Mouse (Mus musculus): Measurements from ENCODE around the gene Zmiz2.
A peak's percentile ranks its signal among the peaks of the same experiment; 100 is the strongest.
"Not testable (repeated sequence)": the region's sequence is repeated elsewhere in the genome, so short reads cannot be mapped to it uniquely, and the experiment has no call there.

Gene Zmiz2

DNA sequence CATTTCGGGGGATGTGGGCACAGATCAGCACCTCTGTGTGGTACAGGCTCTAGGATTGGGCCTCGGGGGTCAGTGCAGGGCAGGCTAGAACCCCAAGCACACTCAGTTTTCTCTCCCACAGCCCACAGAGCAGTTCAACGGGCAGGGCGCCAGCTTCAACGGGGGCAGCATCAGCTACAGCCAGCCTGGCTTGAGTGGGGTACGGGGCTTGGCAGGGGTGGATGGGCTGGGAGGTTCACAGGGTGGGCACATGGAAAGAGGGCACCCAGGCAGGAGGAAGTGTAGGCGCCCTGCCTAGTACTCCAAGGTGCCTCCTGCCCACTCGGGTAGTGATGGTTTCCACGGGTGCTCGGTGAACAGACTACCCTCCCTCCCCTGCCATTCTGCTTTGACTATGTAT, 9.3 kb downstream of the Zmiz2 start:
- no peak for DNase-seq (ENCODE audit: low spot score)

DNA sequence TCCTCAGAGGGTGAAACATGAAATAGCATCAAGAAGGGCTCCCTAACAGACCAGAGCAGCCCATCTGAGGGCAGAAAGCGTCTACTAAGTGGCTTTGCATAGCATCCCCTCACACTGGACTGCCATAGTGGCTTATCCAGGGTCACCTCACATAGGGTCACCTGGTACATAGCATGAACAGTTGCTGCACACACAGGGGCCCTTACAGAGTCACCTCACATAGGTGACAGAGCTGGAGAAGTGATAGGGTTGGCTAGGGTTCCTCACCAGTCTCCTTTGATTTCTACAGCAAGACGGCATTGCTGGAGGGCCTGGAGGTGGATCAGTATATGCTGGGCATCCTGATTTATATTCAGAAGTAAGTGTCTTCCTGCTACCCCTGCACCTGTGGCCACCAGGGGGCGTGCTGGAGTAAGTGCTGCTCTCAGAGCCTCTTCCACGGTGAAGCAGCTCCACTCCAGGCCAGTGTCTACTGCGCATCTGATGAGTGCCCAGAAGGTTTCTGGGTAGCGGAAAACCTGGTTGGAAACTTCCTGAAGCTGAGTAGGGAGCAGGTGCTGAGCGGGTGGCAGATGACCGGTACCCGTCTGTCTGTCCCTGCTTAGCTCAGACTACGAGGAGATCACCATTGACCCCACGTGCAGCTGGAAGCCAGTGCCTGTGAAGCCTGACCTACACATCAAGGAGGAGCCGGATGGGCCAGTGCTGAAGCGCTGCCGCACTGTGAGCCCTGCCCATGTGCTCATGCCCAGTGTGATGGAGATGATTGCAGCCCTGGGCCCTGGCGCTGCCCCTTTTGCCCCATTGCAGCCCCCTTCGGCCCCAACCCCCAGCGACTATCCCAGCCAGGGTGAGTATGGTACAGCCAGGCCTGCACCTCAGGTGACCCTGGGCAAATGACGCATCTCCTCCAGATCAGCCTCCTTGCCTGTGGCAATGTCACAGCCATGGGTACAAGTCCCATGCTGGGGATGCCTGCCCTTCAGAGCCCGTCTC, 13.9 kb downstream of the Zmiz2 start:
- DNase-seq (ENCODE audit: low spot score): no peak

DNA sequence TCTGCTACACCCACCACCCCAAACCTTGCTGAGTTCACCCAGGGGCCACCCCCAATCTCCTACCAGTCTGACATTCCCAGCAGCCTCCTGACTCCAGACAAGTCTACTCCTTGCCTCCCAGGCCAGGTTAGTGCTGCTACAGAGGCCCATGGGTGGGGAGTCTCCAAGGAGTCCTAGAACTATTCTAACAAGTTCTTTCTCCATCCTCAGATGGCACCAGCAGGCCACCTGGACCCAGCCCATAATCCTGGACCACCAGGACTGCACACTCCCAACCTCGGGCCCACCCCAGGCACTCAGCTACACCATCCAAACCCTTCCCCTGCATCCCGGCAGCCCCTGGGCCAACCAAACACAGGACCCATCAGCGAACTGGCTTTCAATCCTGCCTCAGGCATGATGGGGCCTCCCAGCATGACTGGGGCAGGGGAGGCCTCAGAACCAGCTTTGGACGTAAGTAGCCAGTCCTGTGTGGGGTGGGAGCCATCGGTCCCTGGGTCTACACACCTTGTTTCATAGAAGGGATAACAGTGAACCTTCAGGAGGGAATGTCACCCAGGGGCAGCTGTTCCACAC, 15.0 kb downstream of the Zmiz2 start:
- no peak for DNase-seq (ENCODE audit: low spot score)

DNA sequence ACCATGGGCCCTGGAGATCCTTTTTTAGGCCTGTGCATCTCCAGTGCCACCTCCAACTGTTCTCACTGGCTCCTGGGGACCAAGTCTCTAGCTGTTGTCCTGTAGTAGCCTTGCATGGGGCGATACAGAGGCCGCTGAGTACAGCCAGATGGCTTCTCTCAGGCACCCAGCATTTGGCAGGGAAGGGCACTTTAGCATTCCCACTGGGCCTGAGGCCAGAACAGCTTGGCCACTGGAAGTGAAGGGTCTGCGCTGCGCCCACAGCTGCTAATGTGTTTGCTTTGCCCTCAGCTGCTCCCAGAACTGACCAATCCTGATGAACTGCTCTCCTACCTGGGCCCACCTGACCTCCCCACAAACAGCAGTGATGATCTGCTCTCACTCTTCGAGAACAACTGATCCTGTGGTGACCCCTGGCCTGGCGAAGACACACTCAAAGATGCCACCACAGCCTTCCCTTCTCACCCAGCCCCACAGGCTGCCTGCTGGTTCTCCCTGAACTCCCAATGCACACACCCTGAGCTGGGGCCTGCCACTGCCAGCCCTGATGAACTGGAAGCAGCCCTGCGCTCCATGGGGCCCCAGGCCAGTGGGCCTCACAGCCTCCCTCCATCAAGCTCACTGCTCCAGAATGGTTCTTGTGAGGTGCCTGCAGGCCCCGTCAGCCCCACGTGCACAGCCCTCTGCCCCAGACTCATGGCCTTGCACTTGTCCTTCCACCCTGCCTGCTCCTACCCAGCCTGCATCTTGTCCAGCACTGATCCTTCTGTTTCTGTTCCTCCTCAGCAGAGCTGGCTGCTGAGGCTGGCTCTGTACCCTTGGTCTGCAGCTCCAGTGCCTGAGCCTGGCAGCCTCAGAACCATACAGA, 16.1 kb downstream of the Zmiz2 start:
- no peak for DNase-seq (ENCODE audit: low spot score)

DNA sequence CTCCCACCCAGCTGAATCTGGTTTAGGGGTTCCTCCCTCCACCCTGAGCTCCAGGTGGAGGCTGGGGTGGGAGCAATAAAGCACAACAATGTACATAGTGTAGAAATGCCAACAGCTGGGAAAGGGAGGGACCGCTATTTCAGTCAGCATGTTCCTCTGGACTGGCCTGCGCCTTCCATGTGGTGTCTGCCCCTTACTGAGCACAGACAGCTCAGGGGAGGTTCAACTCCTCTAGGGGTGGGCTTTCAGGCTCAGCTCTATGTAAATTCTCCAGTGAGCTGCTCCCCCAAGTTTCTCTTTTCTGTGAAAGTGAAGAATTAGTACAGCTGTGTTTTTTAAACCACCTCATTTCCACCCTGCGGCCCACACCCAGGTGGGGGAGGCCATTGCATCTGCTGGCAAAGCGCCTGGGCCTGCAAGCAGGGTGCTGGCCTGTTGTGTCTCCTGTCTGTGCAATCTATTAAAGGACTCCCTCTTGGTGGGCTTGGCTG, 16.8 kb downstream of the Zmiz2 start:
- no peak for DNase-seq (ENCODE audit: low spot score)

DNA sequence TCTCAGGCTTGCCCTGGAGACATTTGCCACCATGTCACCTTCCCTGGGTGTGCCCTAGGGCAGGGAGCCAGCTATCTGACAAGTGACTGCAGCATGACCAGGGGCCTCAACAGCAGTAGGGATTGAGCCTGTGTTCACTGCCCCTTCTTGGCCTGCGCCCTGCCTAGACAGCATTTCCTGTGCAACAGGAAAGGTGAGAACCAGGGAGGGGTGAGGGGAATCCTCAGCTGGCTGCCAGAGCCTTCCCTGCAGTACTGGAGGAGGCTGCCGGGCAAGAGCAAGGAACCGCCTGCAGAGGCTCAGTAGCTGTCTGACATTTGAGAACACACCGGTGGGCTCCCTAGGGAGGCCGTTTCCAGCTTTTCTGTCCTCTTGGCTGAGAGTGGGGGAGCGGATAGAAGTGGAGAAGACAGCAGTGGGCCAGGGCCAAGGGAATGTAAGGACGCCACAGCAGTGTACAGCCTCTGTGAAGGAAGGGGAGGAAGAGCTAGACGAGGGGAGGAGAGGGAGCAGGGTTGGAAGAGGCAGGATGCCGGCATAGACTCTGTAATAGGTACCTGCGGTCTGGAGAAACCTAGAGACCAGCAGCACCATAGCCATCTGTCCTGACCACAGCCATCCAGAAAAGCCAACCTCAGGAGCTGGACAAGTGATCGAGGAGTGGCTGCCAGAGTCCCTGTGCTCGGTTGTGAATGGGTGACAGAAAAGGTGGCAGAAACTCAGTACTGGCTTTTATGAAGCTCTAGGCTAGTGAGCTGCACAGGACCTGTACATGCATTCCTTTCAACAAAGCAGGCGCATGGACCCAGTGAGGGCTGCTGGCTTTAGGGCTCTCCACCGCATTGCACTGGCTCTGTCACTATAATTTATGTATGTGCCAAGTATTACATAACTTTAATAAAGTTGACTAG, 17.6 kb downstream of the Zmiz2 start:
- DNase-seq (ENCODE audit: low spot score): no peak

DNA sequence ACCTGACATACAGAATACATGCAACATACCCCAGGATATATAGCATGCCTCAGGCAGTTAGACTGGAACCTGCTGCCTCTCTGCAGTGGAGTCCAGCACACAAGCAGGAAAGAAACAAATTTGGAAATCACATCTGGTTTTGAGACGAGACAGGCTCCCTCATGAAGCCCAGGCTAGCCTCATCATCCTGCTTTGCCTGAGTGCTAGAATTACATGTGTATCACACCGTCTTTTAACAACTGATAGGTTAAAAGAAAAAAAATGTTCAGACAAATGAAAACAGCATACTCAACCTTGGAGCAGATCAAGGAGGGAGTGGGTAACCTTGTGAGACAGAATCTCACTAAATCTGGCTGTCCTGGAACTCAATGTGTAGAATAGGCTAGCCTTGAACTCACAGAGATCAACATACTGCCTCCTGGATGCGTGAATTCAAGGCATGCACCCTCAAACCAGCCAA, 18.3 kb downstream of the Zmiz2 start:
- no peak for DNase-seq (ENCODE audit: low spot score)

DNA sequence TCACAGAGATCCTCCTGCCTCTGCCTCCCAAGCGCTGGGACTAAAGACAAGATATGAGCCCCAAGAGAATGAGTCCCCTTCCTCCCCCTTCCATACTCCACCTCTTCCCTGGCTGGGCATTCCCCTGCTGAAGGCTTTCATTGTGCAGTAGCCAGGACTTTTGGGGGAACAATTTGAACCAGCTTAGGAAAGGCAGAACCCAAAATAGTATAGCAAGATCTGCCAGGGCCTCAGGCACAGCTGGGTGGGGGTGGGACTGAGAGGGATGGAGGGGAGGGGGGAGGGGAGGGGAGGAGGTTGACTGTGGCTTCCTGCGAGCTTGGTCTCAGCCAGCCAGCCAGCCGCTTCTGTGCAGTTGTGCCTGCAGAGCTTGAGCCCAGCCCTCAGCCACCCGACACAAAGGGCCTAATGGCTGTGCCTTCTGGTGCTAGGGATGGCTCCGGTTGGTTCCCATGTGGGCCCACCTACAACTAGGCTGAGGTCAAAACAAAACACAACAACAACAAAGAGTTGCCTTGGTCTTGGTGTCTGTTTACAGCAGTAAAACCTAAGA, 21.3 kb downstream of the Zmiz2 start:
- DNase-seq (ENCODE audit: low spot score): no peak

DNA sequence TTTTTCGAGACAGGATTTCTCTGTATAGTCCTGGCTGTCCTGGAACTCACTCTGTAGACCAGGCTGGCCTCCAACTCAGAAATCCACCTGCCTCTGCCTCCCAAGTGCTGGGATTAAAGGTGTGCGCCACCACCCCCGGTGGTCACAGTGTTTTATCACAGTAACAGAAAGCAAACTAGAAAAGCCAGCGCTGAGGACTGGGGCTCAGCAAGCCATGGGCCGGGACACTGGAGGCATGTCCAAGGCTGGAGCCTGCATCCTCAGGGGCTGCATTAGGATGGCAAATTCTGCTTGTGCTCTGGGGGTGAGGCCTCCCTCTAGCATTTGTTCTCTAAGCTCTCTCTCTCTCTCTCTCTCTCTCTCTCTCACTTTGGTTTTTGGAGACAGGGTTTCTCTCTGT, 21.9 kb downstream of the Zmiz2 start:
- not testable (repeated sequence) for DNase-seq (ENCODE audit: low spot score)

DNA sequence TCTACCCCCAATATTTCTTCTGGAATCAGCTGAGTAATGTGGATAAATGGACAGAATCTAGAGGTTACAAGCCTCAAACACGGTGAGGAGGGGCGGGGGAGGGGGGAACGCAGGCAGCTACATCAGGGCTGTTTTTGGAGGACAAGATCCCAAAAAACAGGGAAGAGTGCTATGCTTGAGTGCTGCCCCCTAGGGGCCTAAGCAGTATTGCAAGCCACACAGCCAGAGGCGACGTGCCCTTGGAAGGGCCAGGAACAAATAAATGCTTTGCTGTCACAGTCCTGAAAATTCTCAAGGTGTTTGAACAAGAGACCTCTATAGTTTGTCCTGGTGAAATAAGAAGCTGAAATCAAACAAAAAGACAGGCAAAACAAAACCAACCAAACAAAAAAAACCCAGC, 22.8 kb downstream of the Zmiz2 start:
- DNase-seq (ENCODE audit: low spot score): peak; percentile 75

DNA sequence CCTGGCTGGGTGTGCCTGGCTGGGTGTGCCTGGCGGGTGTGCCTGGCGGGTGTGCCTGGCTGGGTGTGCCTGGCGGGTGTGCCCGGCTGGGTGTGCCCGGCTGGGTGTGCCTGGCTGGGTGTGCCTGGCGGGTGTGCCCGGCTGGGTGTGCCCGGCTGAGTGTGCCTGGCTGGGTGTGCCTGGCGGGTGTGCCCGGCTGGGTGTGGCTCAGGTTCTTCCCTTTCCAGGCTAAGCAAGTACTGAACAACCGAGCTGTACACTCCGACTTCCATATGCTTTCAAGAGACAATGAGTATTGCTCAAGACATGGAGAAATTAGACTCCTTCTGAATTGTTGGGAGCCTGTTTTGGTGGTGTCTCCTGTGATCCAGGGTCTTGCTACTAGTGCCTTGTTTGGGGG, 24.4 kb downstream of the Zmiz2 start:
- no peak for DNase-seq (ENCODE audit: low spot score)

DNA sequence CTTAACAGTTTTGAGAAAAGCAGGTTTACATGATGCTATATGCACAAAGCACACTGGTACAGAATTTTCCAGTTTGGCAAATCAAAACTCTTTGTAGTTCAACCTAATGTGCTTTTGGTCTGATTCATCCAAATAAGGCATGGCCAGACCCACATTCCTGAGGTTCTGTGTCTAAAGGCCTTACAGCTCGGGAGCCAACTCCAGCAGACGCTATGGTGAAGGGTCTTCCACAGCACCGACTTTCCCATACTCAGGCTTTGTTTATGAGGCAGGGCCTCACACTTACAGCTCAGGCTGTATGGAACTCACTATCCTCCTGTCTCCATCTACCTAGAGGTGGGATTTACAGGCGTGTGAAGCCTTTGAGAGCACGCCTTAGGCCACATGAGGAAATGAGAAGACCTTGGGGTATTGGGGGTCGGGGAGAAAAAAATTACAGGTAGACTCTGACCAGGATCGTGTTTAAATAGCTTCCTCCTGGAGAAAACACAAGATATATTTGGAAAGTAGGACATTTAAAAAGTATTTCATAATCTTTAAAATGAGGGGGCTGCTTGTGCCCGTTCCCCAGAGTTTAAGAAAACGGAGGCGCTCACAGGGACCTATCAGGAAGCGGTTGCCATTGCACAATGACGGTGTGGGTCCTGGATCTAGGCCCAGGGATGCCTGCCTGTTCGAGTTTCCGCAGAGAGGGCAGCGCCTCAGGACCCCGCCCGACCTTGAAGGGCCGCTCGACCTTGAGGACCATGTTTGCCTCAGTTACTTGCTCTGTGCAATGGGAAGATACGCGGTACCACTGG, 26.1 kb downstream of the Zmiz2 start, which contains the start of gene Ppia:
TSS of gene Ppia (plus strand) at position 693 of the 800 bp plus-strand sequence.
- DNase-seq (ENCODE audit: low spot score): no peak

DNA sequence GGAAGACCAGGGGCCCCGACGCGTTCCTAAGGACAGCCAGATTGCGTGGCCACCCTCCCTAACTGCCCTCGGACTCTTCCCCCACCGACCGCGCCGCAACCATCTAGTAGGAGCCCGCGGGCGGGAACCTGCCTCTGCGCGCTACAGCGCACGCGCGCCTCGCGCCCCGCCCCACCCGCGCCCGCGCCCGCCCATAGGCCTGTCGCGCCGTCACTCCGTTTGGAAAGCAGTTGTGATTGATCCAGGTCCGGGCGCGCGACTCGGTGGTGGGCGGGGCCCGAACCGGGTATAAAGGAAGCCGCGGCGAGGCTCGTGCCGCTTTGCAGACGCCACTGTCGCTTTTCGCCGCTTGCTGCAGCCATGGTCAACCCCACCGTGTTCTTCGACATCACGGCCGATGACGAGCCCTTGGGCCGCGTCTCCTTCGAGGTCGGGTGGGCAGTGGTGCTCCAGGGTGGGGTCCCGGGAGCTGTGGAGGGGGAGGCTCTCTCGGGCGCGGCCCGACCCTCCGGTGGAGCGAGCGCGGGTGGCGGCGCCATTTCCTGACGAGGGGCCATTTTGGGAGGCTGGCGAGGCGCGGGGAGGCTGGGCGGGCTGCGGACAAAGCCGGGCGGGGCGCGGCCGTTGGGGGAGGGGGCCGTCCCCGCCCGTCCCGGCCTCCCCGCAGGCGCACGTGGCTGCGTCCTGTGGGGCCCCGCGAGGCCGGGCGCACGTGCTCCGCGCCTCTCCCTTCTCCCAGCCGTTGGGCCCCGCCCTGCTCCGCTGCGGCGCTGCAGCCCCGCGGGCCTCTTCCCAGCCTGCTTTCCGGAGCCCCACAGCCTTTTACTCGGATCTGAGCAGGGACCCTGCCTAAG, 26.9 kb downstream of the Zmiz2 start:
- peak; percentile 99 for DNase-seq (ENCODE audit: low spot score)

DNA sequence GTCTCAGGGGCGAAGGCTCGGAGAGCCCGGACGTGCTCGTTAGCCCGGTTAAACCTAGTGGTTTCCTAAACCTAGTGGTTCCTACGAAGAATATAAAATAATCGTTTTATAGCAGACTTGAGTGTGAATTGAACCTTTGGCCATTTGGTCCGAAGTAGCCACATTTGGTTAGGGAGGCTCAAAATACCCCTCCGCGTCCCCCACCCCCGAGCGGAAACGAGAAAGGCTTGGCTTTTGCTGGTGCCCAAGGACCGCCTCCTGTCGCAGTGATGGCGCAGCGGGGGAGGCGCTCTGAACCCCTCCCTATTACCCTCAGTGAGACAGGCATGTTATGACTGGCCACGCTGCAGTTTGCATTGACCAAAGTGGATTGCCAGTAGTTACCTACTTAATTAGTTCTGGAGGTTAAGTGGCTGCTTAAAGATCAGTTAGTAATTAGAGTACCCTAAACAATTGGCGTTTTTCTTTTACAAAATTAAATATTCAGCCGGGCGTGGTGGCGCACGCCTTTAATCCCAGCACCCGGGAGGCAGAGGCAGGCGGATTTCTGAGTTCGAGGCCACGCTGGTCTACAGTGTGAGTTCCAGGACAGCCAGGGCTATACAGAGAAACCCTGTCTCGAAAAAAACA, 27.6 kb downstream of the Zmiz2 start:
- DNase-seq (ENCODE audit: low spot score): peak; percentile 42

DNA sequence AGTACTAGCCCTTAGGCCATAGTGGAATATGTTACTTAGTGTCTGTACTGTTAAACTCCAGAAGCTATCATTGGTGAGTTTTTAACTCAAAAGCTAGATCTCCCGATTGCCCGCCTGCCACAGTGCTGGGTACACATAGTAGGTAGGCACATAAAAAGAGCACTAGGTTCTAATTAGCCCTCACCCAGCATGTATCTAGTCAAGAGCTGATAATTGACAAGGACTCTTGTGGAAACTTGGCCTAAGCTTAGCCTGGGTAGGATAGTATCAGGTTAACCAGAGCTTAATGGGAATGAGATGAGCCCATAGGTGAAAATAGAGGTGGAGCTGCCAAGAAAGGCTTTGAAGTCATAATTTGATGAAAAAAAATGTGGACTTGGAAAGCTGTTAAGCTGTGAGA, 28.2 kb downstream of the Zmiz2 start:
- no peak for DNase-seq (ENCODE audit: low spot score)

DNA sequence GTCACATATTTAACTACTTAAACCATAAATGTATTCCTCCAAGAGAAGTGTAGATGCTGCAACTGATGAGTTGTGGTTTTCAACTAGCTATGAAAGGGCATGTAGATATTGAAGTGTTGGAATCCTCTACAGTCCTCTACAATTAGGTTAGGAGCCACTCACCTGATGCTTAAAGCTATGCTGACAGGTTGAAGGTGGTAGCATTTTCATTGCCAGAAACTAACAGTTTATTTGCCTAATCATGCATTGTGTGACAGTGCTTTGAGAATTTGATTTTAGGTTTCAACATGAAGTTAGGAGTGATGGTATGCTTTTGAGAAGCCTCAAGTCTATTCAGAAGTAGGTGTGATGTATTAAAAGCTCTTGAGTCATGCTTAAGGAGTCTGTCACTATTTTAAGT, 28.6 kb downstream of the Zmiz2 start:
- no peak for DNase-seq (ENCODE audit: low spot score)

DNA sequence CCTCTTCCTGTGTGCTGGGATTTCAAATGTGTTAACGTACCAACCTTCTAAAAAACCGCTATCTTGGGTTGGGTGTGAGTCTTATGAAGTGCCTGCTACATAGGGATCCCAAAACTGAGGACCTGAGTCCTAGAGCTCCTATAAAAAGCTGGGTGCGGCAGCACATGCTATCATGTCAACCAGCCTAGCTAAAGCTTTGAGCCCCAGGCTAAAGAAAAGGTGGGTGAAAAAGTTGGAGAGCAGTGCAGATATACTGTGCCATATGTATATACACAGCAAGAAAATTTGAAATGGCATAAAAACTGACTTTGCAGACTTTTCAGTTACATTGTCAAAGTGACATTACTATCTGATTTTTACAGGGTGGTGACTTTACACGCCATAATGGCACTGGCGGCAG, 29.9 kb downstream of the Zmiz2 start:
- no peak for DNase-seq (ENCODE audit: low spot score)

DNA sequence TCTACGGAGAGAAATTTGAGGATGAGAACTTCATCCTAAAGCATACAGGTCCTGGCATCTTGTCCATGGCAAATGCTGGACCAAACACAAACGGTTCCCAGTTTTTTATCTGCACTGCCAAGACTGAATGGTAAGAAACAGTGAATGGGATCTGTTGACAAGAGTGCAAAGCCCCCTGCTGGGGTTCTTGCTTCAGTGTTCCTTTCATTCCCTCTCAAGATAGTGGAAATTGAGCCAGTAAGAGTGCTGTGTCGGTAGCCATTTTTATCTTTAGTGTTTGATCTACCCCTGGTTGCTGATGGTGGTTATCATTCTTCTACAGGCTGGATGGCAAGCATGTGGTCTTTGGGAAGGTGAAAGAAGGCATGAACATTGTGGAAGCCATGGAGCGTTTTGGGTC, 30.3 kb downstream of the Zmiz2 start:
- not testable (repeated sequence) for DNase-seq (ENCODE audit: low spot score)

Data from layer of hippocampus, adult 9-10 months (tissue).